Mouse (Mus musculus) liver, adult 2 months (tissue): ENCODE measurements at regions not wholly inside any gene's neighbourhood (a gene's known extent, or its start where the extent isn't known, plus 50 kb on each side); places are given as distances from the start of the nearest gene placed in this dataset.

Source experiments
- CTCF ChIP-seq: fragments of 200-500 bp; IDR thresholded peaks from 2 replicates; pipeline ENCODE4 v1.5.1; 2011; ENCODE audit warnings: low read depth, low read length, control low read depth
- POLR2A ChIP-seq: fragments of 200-500 bp; IDR thresholded peaks from 2 replicates; pipeline ENCODE4 v1.6.1; 2011; ENCODE audit warnings: low read length, control low read depth; ENCODE audit not compliant: insufficient read depth; ENCODE audit errors: extremely low read depth

- TF ChIP-seq POLR2A, result no peak
- TF ChIP-seq CTCF, result no peak
Observed at GRCm38 (mm10) chr16:51880711-51881110, 150.3 kb upstream of the Cblb start.
